Mouse (Mus musculus) heart, adult 9 months (tissue): Measurements from ENCODE around the gene Tfap2d.

Experiments
- DNase-seq, 2 experiments: peaks; one replicate each; pipeline ENCODE4 v3.0.0; 2022; ENCODE audit warnings: low spot score in 2 of 2

Gene Tfap2d

DNA sequence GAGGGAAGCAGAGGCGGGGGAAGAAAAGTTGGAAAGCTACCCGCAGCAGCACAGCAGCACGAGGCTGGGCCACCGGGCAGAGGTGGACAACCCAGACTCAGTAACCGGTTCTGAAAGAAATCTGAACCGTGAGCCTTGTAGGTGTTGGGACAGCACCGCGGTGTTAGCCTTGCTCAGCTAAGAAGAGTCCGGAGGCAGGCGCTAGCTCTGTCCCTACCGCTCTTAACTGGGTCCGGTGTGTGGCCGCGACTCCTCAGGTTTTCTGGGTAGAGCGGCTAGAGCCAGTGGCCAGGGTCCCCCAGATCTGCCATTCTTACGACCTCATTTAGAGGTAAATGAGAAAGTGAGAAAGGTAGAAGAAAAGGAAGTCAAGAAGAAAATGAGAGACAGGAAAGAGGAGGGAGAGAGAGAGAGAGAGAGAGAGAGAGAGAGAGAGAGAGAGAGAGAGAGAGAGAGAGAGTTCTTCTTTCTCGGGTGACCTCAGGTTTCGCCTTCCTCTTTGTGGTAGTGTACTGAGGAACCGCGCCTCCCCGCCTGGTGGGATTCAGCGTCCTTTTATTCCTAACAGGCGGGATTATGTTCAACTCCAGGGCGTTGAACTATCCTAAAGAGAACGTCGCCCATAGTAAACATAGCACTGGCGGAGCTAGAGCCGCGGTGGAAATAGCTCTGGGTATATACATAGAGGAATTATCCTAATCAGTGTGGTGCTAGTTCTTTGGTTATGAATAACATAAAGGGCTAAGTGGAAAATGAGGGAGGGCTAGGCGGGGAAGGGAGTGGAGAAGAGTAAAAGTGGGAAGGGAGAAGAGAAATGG lies 107.6 kb downstream of the Tfap2d start:
- DNase-seq = no peak

DNA sequence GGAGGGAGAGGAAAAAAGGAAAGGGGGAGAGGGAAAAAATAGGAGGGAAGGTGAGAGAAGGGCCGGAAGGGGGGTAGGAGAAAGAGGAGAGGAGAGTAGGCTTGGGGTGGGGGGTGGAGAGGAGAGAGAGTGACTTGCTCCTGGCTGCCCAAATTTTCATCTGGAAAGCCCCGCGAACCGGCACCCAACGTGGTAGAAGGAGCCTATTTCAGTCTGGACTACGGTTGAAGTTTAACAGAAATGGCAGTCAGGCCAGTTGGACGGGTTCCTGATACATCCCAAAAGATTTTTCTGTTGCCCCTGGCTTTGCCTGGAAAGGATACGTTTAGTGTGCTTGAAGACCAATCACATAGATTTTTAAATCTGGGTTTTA lies 108.2 kb downstream of the Tfap2d start:
- no peak for DNase-seq

DNA sequence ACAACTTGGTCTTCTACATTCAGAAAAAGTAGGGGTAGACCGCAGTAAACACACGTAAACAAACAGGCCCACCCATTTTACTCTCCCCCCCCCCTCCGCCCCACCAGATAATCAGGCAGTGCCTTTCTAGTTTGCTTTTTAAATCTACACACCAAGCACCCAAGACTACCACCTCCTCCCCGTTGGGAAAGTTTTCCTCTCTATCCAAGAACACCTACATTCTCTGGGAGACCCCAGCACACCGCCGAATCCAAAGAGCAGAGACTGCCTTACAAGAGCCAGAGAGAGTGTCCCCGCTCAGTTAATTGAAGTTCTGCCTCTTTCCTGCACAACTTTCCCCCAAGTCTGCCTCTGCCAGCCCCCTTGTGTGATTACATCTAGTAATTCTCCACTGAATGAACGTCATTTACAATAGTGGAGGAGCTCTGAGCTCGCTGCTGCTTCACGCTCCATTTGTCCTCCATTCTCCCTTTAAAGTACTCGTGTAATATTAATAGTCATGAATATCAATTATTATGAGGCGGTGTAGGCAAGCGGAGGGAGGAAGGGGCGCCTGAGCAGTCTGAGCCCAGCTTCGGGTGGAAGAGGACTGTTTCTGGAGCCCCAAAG lies 108.8 kb downstream of the Tfap2d start:
- no peak for DNase-seq

DNA sequence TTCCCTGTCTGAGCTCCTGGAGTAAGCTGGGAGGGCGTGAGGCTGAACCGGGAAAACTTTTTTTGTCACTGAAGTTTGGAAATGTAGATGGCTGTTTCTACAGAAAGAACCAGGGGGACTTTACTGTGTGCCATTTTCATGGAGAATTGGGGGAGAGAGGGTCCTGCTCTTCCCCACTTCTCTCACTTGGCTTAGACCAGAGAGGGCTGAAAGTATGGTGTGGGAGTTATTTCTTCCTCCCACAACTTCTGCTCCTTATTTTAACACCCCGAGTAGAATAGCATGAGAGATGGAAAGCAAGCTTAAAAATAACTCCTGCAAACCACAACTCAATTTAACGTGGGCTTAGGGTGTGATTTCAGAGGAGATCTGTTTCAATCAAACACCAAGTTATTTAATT lies 109.9 kb downstream of the Tfap2d start:
- DNase-seq = no peak

DNA sequence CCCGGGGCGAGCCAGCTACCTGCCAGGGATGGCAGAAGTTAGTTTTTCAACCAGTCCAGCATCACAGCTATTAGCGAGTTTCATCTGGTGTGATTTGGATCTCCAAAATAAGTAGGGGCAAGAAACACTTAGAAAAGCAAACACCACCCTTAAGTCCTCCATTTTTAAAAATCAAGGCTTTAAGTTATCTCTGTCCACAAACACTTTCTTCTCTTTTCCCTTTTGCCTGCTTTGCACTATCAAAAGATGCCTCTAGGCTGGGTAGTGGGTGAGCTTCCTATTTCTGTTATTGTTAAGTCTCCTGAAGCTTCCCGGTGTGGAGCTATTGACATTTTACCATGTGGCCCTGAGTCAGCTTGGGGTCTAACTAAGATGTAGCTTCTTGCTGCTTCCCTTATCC lies 110.3 kb downstream of the Tfap2d start:
- DNase-seq = no peak

DNA sequence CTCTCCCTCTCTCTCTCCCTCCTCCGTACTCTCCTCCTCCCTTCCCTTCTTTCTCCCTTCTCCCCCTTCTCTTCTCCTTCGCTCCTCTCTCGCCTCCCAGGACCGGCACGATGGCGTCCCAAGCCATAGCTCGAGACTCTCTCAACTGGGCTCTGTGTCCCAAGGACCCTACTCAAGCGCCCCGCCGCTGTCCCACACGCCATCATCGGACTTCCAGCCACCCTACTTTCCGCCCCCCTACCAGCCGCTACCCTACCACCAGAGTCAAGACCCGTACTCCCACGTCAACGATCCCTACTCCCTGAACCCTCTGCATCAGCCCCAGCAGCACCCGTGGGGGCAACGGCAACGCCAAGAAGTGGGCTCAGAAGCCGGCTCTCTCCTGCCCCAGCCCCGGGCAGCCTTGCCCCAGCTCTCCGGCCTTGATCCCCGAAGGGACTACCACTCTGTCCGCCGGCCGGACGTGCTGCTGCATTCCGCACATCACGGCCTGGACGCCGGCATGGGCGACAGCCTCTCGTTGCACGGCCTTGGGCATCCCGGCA lies 111.1 kb downstream of the Tfap2d start:
- DNase-seq = no peak
